ENCODE assay signal across 8 mouse cellular contexts in the genomic region with DNA sequence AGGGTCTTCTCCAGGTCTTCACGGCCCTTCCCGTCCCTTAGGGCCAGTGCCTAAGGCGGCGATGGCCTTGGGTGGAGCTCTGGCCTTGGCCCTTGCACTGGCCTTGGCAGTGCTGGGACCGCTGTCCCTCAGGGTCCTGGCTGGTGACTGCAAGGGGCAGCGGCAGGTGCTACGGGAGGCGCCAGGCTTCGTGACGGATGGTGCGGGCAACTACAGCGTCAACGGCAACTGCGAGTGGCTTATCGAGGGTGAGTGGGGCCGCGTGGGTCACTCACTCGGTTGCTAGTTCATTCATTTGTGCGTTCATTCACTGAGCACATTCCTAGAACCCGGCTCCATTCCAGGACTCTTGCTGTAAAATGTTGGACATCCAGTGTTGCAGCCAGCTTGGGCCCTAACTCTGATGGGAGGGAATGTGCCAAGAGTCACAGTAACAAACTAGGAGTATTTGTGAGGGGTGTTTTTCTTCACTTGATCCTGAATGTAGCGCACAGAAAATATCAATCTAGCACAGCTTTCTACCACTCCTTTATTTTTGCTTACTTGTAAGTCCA. TPM values are rescaled to one million over a fixed set of nuclear protein-coding genes. Genes with fewer than 3 reads are reported as not detected.
DNase-seq lines count a peak whose midpoint lies in the region; ATAC-seq lines count a peak whose summit lies in the region.

No protein-coding gene starts in this region.

- H3K4me2 ChIP-seq in forebrain, embryonic 16.5 days (ENCODE audit: low read length): peak overlapping the region; percentile 99
- peak overlapping the region; percentile 92 for H3K4me2 ChIP-seq in liver, embryonic 11.5 days
- peak overlapping the region; percentile 99 for H3K4me2 ChIP-seq in stomach, embryonic 14.5 days (replicated peaks; ENCODE audit: low read depth, low read length)

- peak overlapping the region; percentile 89 for H3K27ac ChIP-seq in forebrain, embryonic 16.5 days (ENCODE audit: low read length)
- peak overlapping the region; percentile 59; the same call in 1 of the 2 replicates for H3K27ac ChIP-seq in liver, embryonic 11.5 days (ENCODE audit: low read depth, low read length)
- peak overlapping the region; percentile 86 for H3K27ac ChIP-seq in stomach, embryonic 14.5 days (ENCODE audit: low read length)

- intact Hi-C loops in left cerebral cortex, postnatal 4 days (cut with DNase I): no loop called here
- intact Hi-C loops in left cerebral cortex, postnatal 14 days (cut with DNase I): loop anchor here (2.0 to 10.0 kb wide), 3 partner anchors 35 to 233 kb away; no protein-coding TSS in a partner anchor

- WGBS in forebrain, embryonic 16.5 days: 9% methylated on average over 21 of the region's 21 CpGs
- WGBS in liver, embryonic 11.5 days: 20% methylated on average over 21 of the region's 21 CpGs
- 13% methylated on average over 21 of the region's 21 CpGs for WGBS in stomach, embryonic 14.5 days

- DNase-seq in left cerebral cortex, postnatal 4 days: peak; percentile 39
- DNase-seq in left cerebral cortex, postnatal 14 days (ENCODE audit: low spot score in 2 of 2): no peak
- DNase-seq in brain, adult 2 months (ENCODE audit: low read depth, low spot score): peak; percentile 58
- no peak for DNase-seq in liver, embryonic 11.5 days (ENCODE audit: low spot score)
- no peak for DNase-seq in frontal cortex, postnatal 36 days (ENCODE audit: low spot score in 2 of 2)
- no peak for DNase-seq in layer of hippocampus, adult 18-20 months (ENCODE audit: low spot score in 2 of 2)

- no peak for ATAC-seq in forebrain, embryonic 16.5 days
- no peak for ATAC-seq in liver, embryonic 11.5 days (replicated peaks; ENCODE audit: low FRiP score)
- no peak for ATAC-seq in stomach, embryonic 14.5 days (ENCODE audit: insufficient number of reproducible peaks, insufficient read depth, low FRiP score, low read depth)

- peak overlapping the region; percentile 86 for H3K4me3 ChIP-seq in forebrain, embryonic 16.5 days (replicated peaks; ENCODE audit: low read length)
- peak overlapping the region; percentile 71 for H3K4me3 ChIP-seq in liver, embryonic 11.5 days (ENCODE audit: low read depth, low read length)
- H3K4me3 ChIP-seq in stomach, embryonic 14.5 days (ENCODE audit: low read depth, low read length): peak overlapping the region; percentile 65

- peaks cover 38% of the 10 kb centered on the region for H3K4me1 ChIP-seq in forebrain, embryonic 16.5 days (replicated peaks; ENCODE audit: control insufficient read depth, insufficient read depth, low read length)
- peaks cover 19% of the 10 kb centered on the region for H3K4me1 ChIP-seq in liver, embryonic 11.5 days (replicated peaks; ENCODE audit: control insufficient read depth, insufficient read depth, low read length)
- H3K4me1 ChIP-seq in stomach, embryonic 14.5 days (ENCODE audit: control insufficient read depth, insufficient read depth, low read length): peaks cover 27% of the 10 kb centered on the region

- no peaks in the 10 kb centered on the region for H3K36me3 ChIP-seq in forebrain, embryonic 16.5 days (ENCODE audit: control insufficient read depth, insufficient read depth)
- H3K36me3 ChIP-seq in liver, embryonic 11.5 days (ENCODE audit: control insufficient read depth, insufficient read depth, low read length): no peaks in the 10 kb centered on the region
- no peaks in the 10 kb centered on the region for H3K36me3 ChIP-seq in stomach, embryonic 14.5 days (ENCODE audit: control insufficient read depth, insufficient read depth, low read length)

- H3K27me3 ChIP-seq in forebrain, embryonic 16.5 days (replicated peaks; ENCODE audit: control insufficient read depth, insufficient read depth, low read length): peaks cover 28% of the 10 kb centered on the region
- peaks cover 36% of the 10 kb centered on the region for H3K27me3 ChIP-seq in liver, embryonic 11.5 days (replicated peaks; ENCODE audit: control insufficient read depth, insufficient read depth, low read length)
- H3K27me3 ChIP-seq in stomach, embryonic 14.5 days (ENCODE audit: control insufficient read depth, insufficient read depth, low read length): 0 out of 2 replicates have a peak, but pooled peaks cover 14% of the 10 kb centered on the region

- H3K9me3 ChIP-seq in forebrain, embryonic 16.5 days (ENCODE audit: control insufficient read depth, low read length): no peaks in the 10 kb centered on the region
- no peaks in the 10 kb centered on the region for H3K9me3 ChIP-seq in liver, embryonic 11.5 days (ENCODE audit: control insufficient read depth, low read length)
- H3K9me3 ChIP-seq in stomach, embryonic 14.5 days (ENCODE audit: control insufficient read depth, low read depth, low read length): no peaks in the 10 kb centered on the region

- H3K9ac ChIP-seq in forebrain, embryonic 16.5 days (replicated peaks; ENCODE audit: low read depth, low read length): peak overlapping the region; percentile 86
- H3K9ac ChIP-seq in liver, embryonic 11.5 days (ENCODE audit: low read depth, low read length): peak overlapping the region; percentile 69
- peak overlapping the region; percentile 77 for H3K9ac ChIP-seq in stomach, embryonic 14.5 days (replicated peaks; ENCODE audit: low read depth, low read length)

RNA-seq across cellular contexts. Expression of a gene that starts 0.6 kb away (rescaled TPM):
- total RNA-seq in left cerebral cortex, postnatal 4 days (2021): 10 to 100 TPM; 81.0 to 89.9 TPM
- 10 to 100 TPM; 97.4 to 97.8 TPM for total RNA-seq in left cerebral cortex, postnatal 14 days (2021)
- 22.6 and 25.0 TPM in 2 replicates for polyA plus RNA-seq in forebrain, embryonic 16.5 days (2015; fragmentation: Nextera tagmentation; extraction: Ambion mirVana)
- polyA plus RNA-seq in liver, embryonic 11.5 days (2014; fragmentation: Nextera tagmentation; extraction: Ambion mirVana): 5.1 and 5.5 TPM in 2 replicates
- polyA plus RNA-seq in stomach, embryonic 14.5 days (2014; fragmentation: Nextera tagmentation; extraction: Ambion mirVana): 12.2 and 13.0 TPM in 2 replicates
- total RNA-seq in layer of hippocampus, adult 18-20 months (2021): 10 to 100 TPM; 99.1 to 99.9 TPM

RNA-seq across cellular contexts. Expression of a gene that starts 11.6 kb away (rescaled TPM):
- total RNA-seq in left cerebral cortex, postnatal 4 days (2021): 100 to 1,000 TPM in 1 of 2 experiments, 10 to 100 TPM in 1; 99.6 to 104 TPM
- 10 to 100 TPM; 70.9 to 76.8 TPM for total RNA-seq in left cerebral cortex, postnatal 14 days (2021)
- 24.5 and 41.2 TPM in 2 replicates for polyA plus RNA-seq in forebrain, embryonic 16.5 days (2015; fragmentation: Nextera tagmentation; extraction: Ambion mirVana)
- 0.16 and 0.32 TPM in 2 replicates for polyA plus RNA-seq in liver, embryonic 11.5 days (2014; fragmentation: Nextera tagmentation; extraction: Ambion mirVana)
- polyA plus RNA-seq in stomach, embryonic 14.5 days (2014; fragmentation: Nextera tagmentation; extraction: Ambion mirVana): 1.9 and 2.0 TPM in 2 replicates
- total RNA-seq in layer of hippocampus, adult 18-20 months (2021): 10 to 100 TPM; 23.0 to 25.0 TPM

RNA-seq across cellular contexts. Expression of a gene that starts 16.3 kb away (rescaled TPM):
- total RNA-seq in left cerebral cortex, postnatal 4 days (2021): under 1 TPM; 0.52 to 0.87 TPM
- total RNA-seq in left cerebral cortex, postnatal 14 days (2021): under 1 TPM in 1 of 2 experiments, not detected in 1; 0.29 TPM
- polyA plus RNA-seq in forebrain, embryonic 16.5 days (2015; fragmentation: Nextera tagmentation; extraction: Ambion mirVana): 1.4 and 2.2 TPM in 2 replicates
- polyA plus RNA-seq in liver, embryonic 11.5 days (2014; fragmentation: Nextera tagmentation; extraction: Ambion mirVana): 0.32 and 0.68 TPM in 2 replicates
- polyA plus RNA-seq in stomach, embryonic 14.5 days (2014; fragmentation: Nextera tagmentation; extraction: Ambion mirVana): 0.76 and 1.1 TPM in 2 replicates
- total RNA-seq in layer of hippocampus, adult 18-20 months (2021): not detected

RNA-seq across cellular contexts. Expression of a gene that starts 19.7 kb away (rescaled TPM):
- 100 to 1,000 TPM; 234 to 250 TPM for total RNA-seq in left cerebral cortex, postnatal 4 days (2021)
- 10 to 100 TPM; 25.2 to 32.2 TPM for total RNA-seq in left cerebral cortex, postnatal 14 days (2021)
- polyA plus RNA-seq in forebrain, embryonic 16.5 days (2015; fragmentation: Nextera tagmentation; extraction: Ambion mirVana): 499 and 556 TPM in 2 replicates
- polyA plus RNA-seq in liver, embryonic 11.5 days (2014; fragmentation: Nextera tagmentation; extraction: Ambion mirVana): 104 and 106 TPM in 2 replicates
- 274 and 284 TPM in 2 replicates for polyA plus RNA-seq in stomach, embryonic 14.5 days (2014; fragmentation: Nextera tagmentation; extraction: Ambion mirVana)
- 10 to 100 TPM; 19.3 to 27.7 TPM for total RNA-seq in layer of hippocampus, adult 18-20 months (2021)

RNA-seq across cellular contexts. Expression of a gene that starts 50.0 kb away (rescaled TPM):
- total RNA-seq in left cerebral cortex, postnatal 4 days (2021): 100 to 1,000 TPM; 324 to 333 TPM
- total RNA-seq in left cerebral cortex, postnatal 14 days (2021): 100 to 1,000 TPM; 246 to 255 TPM
- polyA plus RNA-seq in forebrain, embryonic 16.5 days (2015; fragmentation: Nextera tagmentation; extraction: Ambion mirVana): 42.2 and 48.0 TPM in 2 replicates
- 21.6 and 25.2 TPM in 2 replicates for polyA plus RNA-seq in liver, embryonic 11.5 days (2014; fragmentation: Nextera tagmentation; extraction: Ambion mirVana)
- polyA plus RNA-seq in stomach, embryonic 14.5 days (2014; fragmentation: Nextera tagmentation; extraction: Ambion mirVana): 51.4 and 54.1 TPM in 2 replicates
- 100 to 1,000 TPM; 198 to 203 TPM for total RNA-seq in layer of hippocampus, adult 18-20 months (2021)

Comparison
In these comparisons a context has a peak if more than half of its experiments do, and no peak if none do; other contexts are left out.
1. DNase-seq: peak in left cerebral cortex, postnatal 4 days (single experiment) and brain, adult 2 months (single experiment); none in left cerebral cortex, postnatal 14 days (0 of 2), liver, embryonic 11.5 days (single experiment), frontal cortex, postnatal 36 days (0 of 2) and layer of hippocampus, adult 18-20 months (0 of 2).
2. Peak in every context shown above with its lines, with median percentiles within 50 percentile points of each other: H3K27ac ChIP-seq, H3K4me2 ChIP-seq, H3K4me3 ChIP-seq and H3K9ac ChIP-seq.